Mouse (Mus musculus) hindbrain, postnatal 0 days (tissue): ENCODE results near the gene Bub1. TPM values are rescaled to one million over a fixed set of nuclear protein-coding genes. Genes with fewer than 3 reads are reported as not detected.

Experiments
- ATAC-seq: fragments of 200-750 bp; cut with Nextera tagmentation; 2 replicates; pipeline ENCODE4 v1.8.0; 2017; ENCODE audit warnings: mild to moderate bottlenecking, moderate TSS enrichment, moderate library complexity
- DNase-seq: peaks from one replicate; pipeline ENCODE4 v3.0.0-alpha.2; 2015; ENCODE audit warnings: low spot score
- H3K27ac ChIP-seq: fragments of 300-500 bp; sonication (generic); 2 replicates; pipeline ENCODE4 v1.5.1; 2014; ENCODE audit warnings: mild to moderate bottlenecking
- H3K27me3 ChIP-seq: fragments of 300-500 bp; sonication (generic); 2 replicates; pipeline ENCODE4 v1.6.1; 2014; ENCODE audit warnings: low read length, mixed read lengths; ENCODE audit not compliant: insufficient read depth
- H3K36me3 ChIP-seq: fragments of 300-500 bp; sonication (generic); 2 replicates; pipeline ENCODE4 v1.6.1; 2014; ENCODE audit warnings: low read length, mixed read lengths; ENCODE audit not compliant: insufficient read depth
- H3K4me1 ChIP-seq: fragments of 300-500 bp; sonication (generic); 2 replicates; pipeline ENCODE4 v1.6.1; 2014; ENCODE audit warnings: antibody characterized with exemption, low read length, mixed read lengths; ENCODE audit not compliant: insufficient read depth
- H3K4me2 ChIP-seq: fragments of 300-500 bp; sonication (generic); 2 replicates; pipeline ENCODE4 v1.6.1; 2014; ENCODE audit warnings: low read depth, mild to moderate bottlenecking, low read length, moderate library complexity, mixed read lengths
- H3K4me3 ChIP-seq: fragments of 300-500 bp; sonication (generic); 2 replicates; pipeline ENCODE4 v1.5.1; 2014; ENCODE audit warnings: low read length
- H3K9ac ChIP-seq: fragments of 300-500 bp; sonication (generic); replicated peaks from 2 replicates; pipeline ENCODE4 v1.6.1; 2014; ENCODE audit warnings: mild to moderate bottlenecking, low read length, moderate library complexity, mixed read lengths
- H3K9me3 ChIP-seq: fragments of 300-500 bp; sonication (generic); 2 replicates; pipeline ENCODE4 v1.6.1; 2016; ENCODE audit warnings: low read length, mixed read lengths
- CTCF ChIP-seq: IDR thresholded peaks from 2 replicates; pipeline ENCODE4 v1.5.1; 2016; ENCODE audit warnings: antibody characterized with exemption, control low read depth, low read depth
- WGBS: fragments of 180-500 bp; shearing (Covaris S2); extraction: QIAGEN DNeasy Blood & Tissue Kit; methylation state at CpG from one replicate; pipeline ENCODE4 v1.1.7; 2014; 5-methylcytosine and 5-hydroxymethylcytosine counted together
- polyA plus RNA-seq: library from polyadenylated mRNA; unstranded; fragments of >200 nt; fragmentation: Nextera tagmentation; extraction: Ambion mirVana; gene quantifications from 2 replicates; pipeline ENCODE4 v1.2.1, GENCODE M21; 2015
- total RNA-seq: library from RNA; depleted of rRNA; stranded (reverse); fragments of >200 nt; gene quantifications from 2 replicates; pipeline ENCODE4 v1.2.3, GENCODE M21; 2014

The Bub1 gene
- total and polyA plus RNA-seq, 2 experiments from 2014 or later: 6.2 to 9.1 TPM

GRCm38 (mm10) chr2:127845346-127845982 lies 13.8 kb upstream of the Bub1 start:
- DNase-seq: peak; percentile 68
- peak; percentile 67 for TF ChIP-seq CTCF
- 56% methylated on average over 7 of the region's 7 CpGs for WGBS

GRCm38 (mm10) chr2:127842421-127842820 lies 10.8 kb upstream of the Bub1 start:
- no peak overlapping the region for H3K9ac ChIP-seq
- ATAC-seq (no peak), DNase-seq (no peak)
- no peak overlapping the region for H3K4me3 ChIP-seq
- H3K27me3 ChIP-seq: peaks cover 23% of the 10 kb centered on the region
- no peaks in the 10 kb centered on the region for H3K4me1 ChIP-seq
- WGBS: 62% methylated on average over 3 of the region's 3 CpGs
- TF ChIP-seq CTCF: no peak
- no peaks in the 10 kb centered on the region for H3K9me3 ChIP-seq
- H3K4me2 ChIP-seq: no peak overlapping the region
- H3K36me3 ChIP-seq: no peaks in the 10 kb centered on the region
- no peak overlapping the region for H3K27ac ChIP-seq

More at GRCm38 (mm10) chr2:127845346-127845982, 13.8 kb upstream of the Bub1 start:
- no peak overlapping the region for H3K9ac ChIP-seq
- H3K4me3 ChIP-seq: no peak overlapping the region
- H3K4me2 ChIP-seq: no peak overlapping the region
- H3K9me3 ChIP-seq: no peaks in the 10 kb centered on the region
- no peak overlapping the region for H3K27ac ChIP-seq
- no peak for ATAC-seq
- no peaks in the 10 kb centered on the region for H3K36me3 ChIP-seq
- no peaks in the 10 kb centered on the region for H3K4me1 ChIP-seq
- no peaks in the 10 kb centered on the region; the same call in 1 of the 2 replicates for H3K27me3 ChIP-seq

GRCm38 (mm10) chr2:127841402-127841801 lies 9.7 kb upstream of the Bub1 start:
- 77% methylated on average over 1 of the region's 1 CpGs for WGBS
- H3K4me2 ChIP-seq: no peak overlapping the region
- DNase-seq (no peak), ATAC-seq (no peak)
- H3K27me3 ChIP-seq: peaks cover 23% of the 10 kb centered on the region
- no peak overlapping the region for H3K27ac ChIP-seq
- H3K9me3 ChIP-seq: no peaks in the 10 kb centered on the region
- no peaks in the 10 kb centered on the region for H3K4me1 ChIP-seq
- no peak overlapping the region for H3K9ac ChIP-seq
- TF ChIP-seq CTCF: no peak
- H3K36me3 ChIP-seq: no peaks in the 10 kb centered on the region
- no peak overlapping the region for H3K4me3 ChIP-seq

- Histone ChIP-seq H3K27ac (no peak overlapping the region), H3K27me3 (peaks cover 23% of the 10 kb centered on the region), H3K9ac (no peak overlapping the region), H3K36me3 (no peaks in the 10 kb centered on the region), H3K4me1 (no peaks in the 10 kb centered on the region), H3K4me3 (no peak overlapping the region), H3K9me3 (no peaks in the 10 kb centered on the region), H3K4me2 (no peak overlapping the region)
- ATAC-seq (no peak), DNase-seq (no peak)
- 16% methylated on average over 11 of the region's 11 CpGs for WGBS
- TF ChIP-seq CTCF: no peak
Measured at GRCm38 (mm10) chr2:127839425-127839824, 7.8 kb upstream of the Bub1 start.

- DNase-seq: no peak
- no peak within 1 kb of the TSS for H3K27ac ChIP-seq
- TF ChIP-seq CTCF: no peak
- no peak within 1 kb of the TSS for H3K4me3 ChIP-seq
- H3K4me2 ChIP-seq: no peak within 1 kb of the TSS
- no peak within 1 kb of the TSS for H3K9ac ChIP-seq
- no peaks in the 10 kb centered on the region for H3K4me1 ChIP-seq
- 79% methylated on average over 7 of the region's 7 CpGs for WGBS
- no peaks in the 10 kb centered on the region for H3K36me3 ChIP-seq
- H3K27me3 ChIP-seq: peaks cover 23% of the 10 kb centered on the region
- ATAC-seq: no peak
- H3K9me3 ChIP-seq: no peaks in the 10 kb centered on the region
Measured at GRCm38 (mm10) chr2:127838576-127838975, 6.9 kb upstream of the Bub1 start, which contains the start of gene Acoxl. TSS of gene Acoxl (plus strand) at chr2:127838876.

- Histone ChIP-seq H3K4me1 (no peaks in the 10 kb centered on the region), H3K4me3 (no peak overlapping the region), H3K36me3 (no peaks in the 10 kb centered on the region), H3K9ac (no peak overlapping the region), H3K9me3 (no peaks in the 10 kb centered on the region), H3K4me2 (no peak overlapping the region), H3K27me3 (peaks cover 2% of the 10 kb centered on the region; the same call in 1 of the 2 replicates), H3K27ac (no peak overlapping the region)
- TF ChIP-seq CTCF: peak; percentile 65
- DNase-seq (peak; percentile 62), ATAC-seq (no peak)
- WGBS: 13% methylated on average over 2 of the region's 2 CpGs
Measured at GRCm38 (mm10) chr2:127832833-127833190, 1.1 kb upstream of the Bub1 start.

- Histone ChIP-seq H3K27me3 (no peaks in the 10 kb centered on the region), H3K9ac (peak overlapping the region; percentile 46), H3K4me2 (peak overlapping the region; percentile 94), H3K9me3 (no peaks in the 10 kb centered on the region), H3K4me3 (peak overlapping the region; percentile 65), H3K4me1 (no peaks in the 10 kb centered on the region), H3K36me3 (no peaks in the 10 kb centered on the region), H3K27ac (no peak overlapping the region)
- 35% methylated on average over 11 of the region's 11 CpGs for WGBS
- ATAC-seq (peak; percentile 79), DNase-seq (no peak)
- no peak for TF ChIP-seq CTCF
Measured at GRCm38 (mm10) chr2:127832103-127832832, 603 bp upstream of the Bub1 start.
